In genomic region chr8:105854303-105854702, GRCm38 (mm10) we compare ENCODE assay signal across 9 mouse cellular contexts. TPM values are rescaled to one million over a fixed set of nuclear protein-coding genes. Genes with fewer than 3 reads are reported as not detected.
DNase-seq lines count a peak whose midpoint lies in the region; ATAC-seq and TF ChIP-seq lines count a peak whose summit lies in the region.
"Had no signal": no experiment of that assay in that cellular context is flagged by ENCODE, and none has a peak within 500 bp of the region (broad histone marks: within the 10 kb centered on the region; RNA-seq: fewer than 3 reads in every experiment).

No protein-coding gene starts in this region.

- TF ChIP-seq CTCF in gastrocnemius, adult 2 months (IDR thresholded peaks at IDR 0.05) = no peak

- no peaks in the 10 kb centered on the region for H3K9me3 ChIP-seq in limb, embryonic 15.5 days

- H3K4me3 ChIP-seq in gastrocnemius, adult 2 months = peak overlapping the region; percentile 83
- H3K4me3 ChIP-seq in limb, embryonic 15.5 days = peak overlapping the region; percentile 86

- no peak for DNase-seq in gastrocnemius, adult 2 months
- no peak for DNase-seq in gastrocnemius, postnatal 14 days
- DNase-seq in right cerebral cortex, postnatal 4 days = peak; percentile 9
- DNase-seq in right cerebral cortex, adult 18-20 months = no peak
- no peak for DNase-seq in thymus, postnatal 4 days
- DNase-seq in left cerebral cortex, postnatal 4 days = no peak

- H3K27me3 ChIP-seq in limb, embryonic 15.5 days = no peaks in the 10 kb centered on the region

- no peak for ATAC-seq in limb, embryonic 15.5 days (ENCODE audit: insufficient number of reproducible peaks, low FRiP score, low TSS enrichment, low read depth)
- ATAC-seq in activated CD4-positive, CD25-positive, alpha-beta regulatory T cell, adult 4 months = no peak

- peak overlapping the region; percentile 98 for H3K27ac ChIP-seq in gastrocnemius, adult 2 months
- H3K27ac ChIP-seq in limb, embryonic 15.5 days = peak overlapping the region; percentile 71

- no peak overlapping the region; the same call in 1 of the 2 replicates for H3K9ac ChIP-seq in limb, embryonic 15.5 days

- intact Hi-C loops in gastrocnemius, adult 2 months (cut with DNase I) = loop anchor here (5.0 kb wide), 2 partner anchors 48 to 78 kb away; partner anchors contain the start of genes Ctrl and Pskh1
- intact Hi-C loops in gastrocnemius, postnatal 14 days (cut with DNase I; ENCODE audit: low total_unique reads) = no loop called here
- intact Hi-C loops in left cerebral cortex, postnatal 4 days (cut with DNase I) = no loop called here

- peaks cover 51% of the 10 kb centered on the region for H3K4me1 ChIP-seq in limb, embryonic 15.5 days

- H3K4me2 ChIP-seq in limb, embryonic 15.5 days = peak overlapping the region; percentile 87

- H3K36me3 ChIP-seq in limb, embryonic 15.5 days = peaks cover 10% of the 10 kb centered on the region

- 25% methylated on average over 8 of the region's 8 CpGs for WGBS in limb, embryonic 15.5 days

RNA-seq across cellular contexts. Expression of gene Thap11, which starts 0.6 kb away (rescaled TPM):
- 10 to 100 TPM; 21.9 to 25.0 TPM for total RNA-seq in gastrocnemius, adult 2 months (2021)
- 10 to 100 TPM; 19.6 to 22.7 TPM for total RNA-seq in gastrocnemius, postnatal 14 days (2021)
- 71.2 and 73.0 TPM in 2 replicates for polyA plus RNA-seq in limb, embryonic 15.5 days (2015; fragmentation: Nextera tagmentation; extraction: Ambion mirVana)
- 1 to 10 TPM; 7.0 to 7.4 TPM for polyA plus RNA-seq in activated CD4-positive, CD25-positive, alpha-beta regulatory T cell, adult 4 months (2017; shearing (Covaris generic))
- total RNA-seq in left cerebral cortex, postnatal 4 days (2021) = 10 to 100 TPM; 32.7 to 35.3 TPM

RNA-seq across cellular contexts. Expression of gene Cenpt, which starts 1.2 kb away (rescaled TPM):
- total RNA-seq in gastrocnemius, adult 2 months (2021) = 1 to 10 TPM; 1.0 to 1.8 TPM
- 1 to 10 TPM; 1.9 to 3.9 TPM for total RNA-seq in gastrocnemius, postnatal 14 days (2021)
- polyA plus RNA-seq in limb, embryonic 15.5 days (2015; fragmentation: Nextera tagmentation; extraction: Ambion mirVana) = 42.3 and 44.7 TPM in 2 replicates
- polyA plus RNA-seq in activated CD4-positive, CD25-positive, alpha-beta regulatory T cell, adult 4 months (2017; shearing (Covaris generic)) = 10 to 100 TPM; 16.1 to 18.6 TPM
- total RNA-seq in left cerebral cortex, postnatal 4 days (2021) = 10 to 100 TPM; 37.9 to 39.7 TPM

RNA-seq across cellular contexts. Expression of gene Nutf2, which starts 6.1 kb away (rescaled TPM):
- 10 to 100 TPM; 39.2 to 43.4 TPM for total RNA-seq in gastrocnemius, adult 2 months (2021)
- 10 to 100 TPM; 63.8 to 66.0 TPM for total RNA-seq in gastrocnemius, postnatal 14 days (2021)
- 195 and 202 TPM in 2 replicates for polyA plus RNA-seq in limb, embryonic 15.5 days (2015; fragmentation: Nextera tagmentation; extraction: Ambion mirVana)
- polyA plus RNA-seq in activated CD4-positive, CD25-positive, alpha-beta regulatory T cell, adult 4 months (2017; shearing (Covaris generic)) = 100 to 1,000 TPM in 1 of 2 experiments, 1 to 10 TPM in 1; 5.1 to 101 TPM
- 10 to 100 TPM; 35.2 to 48.7 TPM for total RNA-seq in left cerebral cortex, postnatal 4 days (2021)

RNA-seq across cellular contexts. Expression of gene Edc4, which starts 26.4 kb away (rescaled TPM):
- total RNA-seq in gastrocnemius, adult 2 months (2021) = 10 to 100 TPM; 19.7 TPM
- 10 to 100 TPM; 21.1 to 21.5 TPM for total RNA-seq in gastrocnemius, postnatal 14 days (2021)
- polyA plus RNA-seq in limb, embryonic 15.5 days (2015; fragmentation: Nextera tagmentation; extraction: Ambion mirVana) = 47.3 and 49.5 TPM in 2 replicates
- polyA plus RNA-seq in activated CD4-positive, CD25-positive, alpha-beta regulatory T cell, adult 4 months (2017; shearing (Covaris generic)) = 10 to 100 TPM; 24.6 to 32.7 TPM
- 10 to 100 TPM; 64.5 to 74.1 TPM for total RNA-seq in left cerebral cortex, postnatal 4 days (2021)

RNA-seq across cellular contexts. Expression of gene Tsnaxip1, which starts 26.8 kb away (rescaled TPM):
- not detected for total RNA-seq in gastrocnemius, adult 2 months (2021)
- total RNA-seq in gastrocnemius, postnatal 14 days (2021) = not detected
- 0.28 and 0.47 TPM in 2 replicates for polyA plus RNA-seq in limb, embryonic 15.5 days (2015; fragmentation: Nextera tagmentation; extraction: Ambion mirVana)
- not detected for polyA plus RNA-seq in activated CD4-positive, CD25-positive, alpha-beta regulatory T cell, adult 4 months (2017; shearing (Covaris generic))
- under 1 TPM; 0.26 to 0.50 TPM for total RNA-seq in left cerebral cortex, postnatal 4 days (2021)
- total RNA-seq: liver, adult 2 months had no signal
- polyA plus RNA-seq: liver, adult 2 months had no signal

Comparison
In these comparisons a context has a peak if more than half of its experiments do, and no peak if none do; other contexts are left out.
1. RNA of gene Cenpt, which starts 1.2 kb away (total RNA-seq): 37.9 to 39.7 TPM in left cerebral cortex, postnatal 4 days; 1.9 to 3.9 TPM in gastrocnemius, postnatal 14 days and 1.0 to 1.8 TPM in gastrocnemius, adult 2 months; every median in the first group is over 4 times any median in the second.